Mouse (Mus musculus): Measurements from ENCODE around the gene Ralgps1.

DNA sequence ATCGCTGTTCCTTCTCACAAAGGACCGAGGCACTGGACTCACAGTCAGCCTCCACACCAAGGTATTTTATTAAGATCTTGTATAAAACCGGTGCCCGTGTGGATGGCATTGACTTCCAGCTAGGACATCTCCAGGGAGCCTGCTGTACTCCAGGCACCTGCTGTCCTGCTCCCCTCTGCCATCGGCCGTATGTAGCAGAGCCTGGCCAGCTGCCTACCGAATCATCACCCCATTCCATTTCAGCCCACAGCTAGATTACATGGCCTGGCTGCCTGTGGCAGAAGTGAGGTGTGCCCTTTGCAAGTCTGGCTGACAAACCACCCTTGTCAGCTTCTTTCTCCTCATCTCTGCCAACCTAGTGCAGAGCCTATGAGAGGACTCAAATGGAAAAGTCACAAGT is 197.6 kb downstream of the Ralgps1 start:
- TF ChIP-seq CTCF (IDR thresholded peaks at IDR 0.05; ENCODE audit: extremely low read depth, insufficient read length, insufficient replicate concordance, low read depth, low read length) (no peak), POLR2A (IDR thresholded peaks at IDR 0.05; ENCODE audit: low read depth, low read length) (no peak)
